Mouse (Mus musculus): ENCODE results near the gene H2-D1. TPM values are rescaled to one million over a fixed set of nuclear protein-coding genes. Genes with fewer than 3 reads are reported as not detected.

The H2-D1 gene
- total and polyA plus RNA-seq, 3 experiments, result 659 to 944 (median 880) TPM

- TF ChIP-seq KAT2A (IDR thresholded peaks at IDR 0.05; ENCODE audit: insufficient replicate concordance, low read length), result 0 out of 2 replicates have a peak, but pooled peaks have one; percentile 70
Observed at GRCm38 (mm10) chr17:35262664-35263522, at the start of gene H2-D1 (continued).

- Histone ChIP-seq H3K27me3 (replicated peaks) (no peaks in the 10 kb centered on the region), H3K36me3 (replicated peaks in 1 of 2; ENCODE audit: control insufficient read depth in 1 of 2, insufficient read depth in 1 of 2, low read length in 1 of 2) (no peaks in the 10 kb centered on the region), H3K4me3 (replicated peaks in 1 of 3; ENCODE audit: low read depth in 2 of 3, low read length in 2 of 3, poor library complexity in 1 of 3) (no peak overlapping the region), H3K27ac (ENCODE audit: insufficient read depth, low read depth) (no peak overlapping the region), H3K4me1 (ENCODE audit: control insufficient read depth in 1 of 2, insufficient read depth in 2 of 2) (peaks cover 31 to 76% of the 10 kb centered on the region in 2 experiments), H3K79me2 (replicated peaks; ENCODE audit: control insufficient read depth, extremely low read depth, insufficient read depth, poor library complexity, severe bottlenecking) (no peaks in the 10 kb centered on the region), H3K4me2 (ENCODE audit: insufficient read depth, low read depth, poor library complexity, severe bottlenecking) (no peak overlapping the region), H3K9me3 (replicated peaks; ENCODE audit: low read length) (no peaks in the 10 kb centered on the region), H3K9ac (ENCODE audit: insufficient read depth, low read depth) (no peak overlapping the region)
- in situ Hi-C loops (cut with MboI; ENCODE audit: low pct_ligation_motif_present, low pct_unique_long_range_greater_than_20kb, low sequenced_read_pairs) (no loop called here), dilution Hi-C loops (cut with MboI; ENCODE audit: extremely low pct_ligation_motif_present, extremely low pct_unique_long_range_greater_than_20kb, low sequenced_read_pairs) (no loop called here)
- no peak for DNase-seq (ENCODE audit: extremely low read depth)
- TF ChIP-seq MAX (IDR thresholded peaks at IDR 0.05; ENCODE audit: low read length) (no peak), TCF12 (IDR thresholded peaks at IDR 0.05; ENCODE audit: low read depth, low read length) (no peak), SIN3A (IDR thresholded peaks at IDR 0.05; ENCODE audit: low read length) (no peak), GABPA (IDR thresholded peaks at IDR 0.05; ENCODE audit: insufficient replicate concordance, low read depth, low read length) (no peak), ZMIZ1 (IDR thresholded peaks at IDR 0.05; ENCODE audit: low read depth, low read length) (no peak), MAFK (IDR thresholded peaks at IDR 0.05; ENCODE audit: insufficient replicate concordance, low read length) (no peak), NRF1 (IDR thresholded peaks at IDR 0.05; ENCODE audit: low read depth, low read length) (no peak), ZNF384 (IDR thresholded peaks at IDR 0.05; ENCODE audit: low read depth, low read length) (no peak), CHD2 (IDR thresholded peaks at IDR 0.05; ENCODE audit: low read length) (no peak), BHLHE40 (IDR thresholded peaks at IDR 0.05; ENCODE audit: low read depth, low read length) (no peak), RCOR1 (conservative IDR thresholded peaks at IDR 0.05; ENCODE audit: low read depth, low read length) (no peak), HCFC1 (IDR thresholded peaks at IDR 0.05; ENCODE audit: low read depth, low read length) (no peak)
Observed at GRCm38 (mm10) chr17:35213071-35213470, 49.5 kb upstream of the H2-D1 start.

- peak overlapping the region; percentile 92 for H3K27ac ChIP-seq (ENCODE audit: insufficient read depth, low read depth)
- TF ChIP-seq IRF4 (IDR thresholded peaks at IDR 0.05; ENCODE audit: low read depth, low read length) (peak; percentile 77), MAFK (IDR thresholded peaks at IDR 0.05; ENCODE audit: insufficient replicate concordance, low read length) (peak; percentile 62; the same call in 1 of the 2 replicates), ETS1 (conservative IDR thresholded peaks at IDR 0.05; ENCODE audit: low read depth, low read length) (peak; percentile 85), ELF1 (IDR thresholded peaks at IDR 0.05; ENCODE audit: low read depth, low read length) (no peak), NELFE (IDR thresholded peaks at IDR 0.05; ENCODE audit: low read depth, low read length) (no peak), CTCF (conservative IDR thresholded peaks at IDR 0.05 in 1 of 2, IDR thresholded peaks at IDR 0.05 in 1 of 2; ENCODE audit: low read depth in 2 of 2, low read length in 2 of 2) (no peak), CHD2 (IDR thresholded peaks at IDR 0.05; ENCODE audit: low read length) (peak; percentile 60), ZC3H11A (IDR thresholded peaks at IDR 0.05; ENCODE audit: low read depth, low read length) (no peak), KAT2A (IDR thresholded peaks at IDR 0.05; ENCODE audit: insufficient replicate concordance, low read length) (0 out of 2 replicates have a peak, but pooled peaks have one; percentile 29), MAZ (IDR thresholded peaks at IDR 0.05; ENCODE audit: low read depth, low read length) (peak; percentile 37; the same call in 1 of the 2 replicates), BHLHE40 (IDR thresholded peaks at IDR 0.05; ENCODE audit: low read depth, low read length) (peak; percentile 78), EP300 (IDR thresholded peaks at IDR 0.05; ENCODE audit: low read length) (peak; percentile 56), MEF2A (IDR thresholded peaks at IDR 0.05; ENCODE audit: borderline replicate concordance, low read depth, low read length) (peak; percentile 79), TCF12 (IDR thresholded peaks at IDR 0.05; ENCODE audit: low read depth, low read length) (peak; percentile 64; the same call in 1 of the 2 replicates), RCOR1 (conservative IDR thresholded peaks at IDR 0.05; ENCODE audit: low read depth, low read length) (peak; percentile 61; the same call in 1 of the 2 replicates), MAX (IDR thresholded peaks at IDR 0.05; ENCODE audit: low read length) (peak; percentile 43; the same call in 1 of the 2 replicates)
- in situ Hi-C loops (cut with MboI; ENCODE audit: low pct_ligation_motif_present, low pct_unique_long_range_greater_than_20kb, low sequenced_read_pairs), result no loop called here
- H3K9ac ChIP-seq (ENCODE audit: insufficient read depth, low read depth), result peak overlapping the region; percentile 41; the same call in 1 of the 2 replicates
- H3K9me3 ChIP-seq (replicated peaks; ENCODE audit: low read length), result no peaks in the 10 kb centered on the region
- H3K79me2 ChIP-seq (replicated peaks; ENCODE audit: control insufficient read depth, extremely low read depth, insufficient read depth, poor library complexity, severe bottlenecking), result no peaks in the 10 kb centered on the region
- peaks cover 23 to 32% of the 10 kb centered on the region in 2 experiments for H3K36me3 ChIP-seq (replicated peaks in 1 of 2; ENCODE audit: control insufficient read depth in 1 of 2, insufficient read depth in 1 of 2, low read length in 1 of 2)
- H3K27me3 ChIP-seq (replicated peaks), result no peaks in the 10 kb centered on the region
- H3K4me3 ChIP-seq (replicated peaks in 1 of 3; ENCODE audit: low read depth in 2 of 3, low read length in 2 of 3, poor library complexity in 1 of 3), result peak overlapping the region in 1 of 3 experiments; percentile 19
- dilution Hi-C loops (cut with MboI; ENCODE audit: extremely low pct_ligation_motif_present, extremely low pct_unique_long_range_greater_than_20kb, low sequenced_read_pairs), result no loop called here
- DNase-seq (ENCODE audit: extremely low read depth), result peak; percentile 83
- H3K4me1 ChIP-seq (ENCODE audit: control insufficient read depth in 1 of 2, insufficient read depth in 2 of 2), result peaks cover 33 to 80% of the 10 kb centered on the region in 2 experiments
- peak overlapping the region; percentile 87 for H3K4me2 ChIP-seq (ENCODE audit: insufficient read depth, low read depth, poor library complexity, severe bottlenecking)
Observed at GRCm38 (mm10) chr17:35218516-35219193, 43.9 kb upstream of the H2-D1 start.

Data from CH12.LX (cell line).